Mouse (Mus musculus): ENCODE results near the gene Gpr141. TPM values are rescaled to one million over a fixed set of nuclear protein-coding genes. Genes with fewer than 3 reads are reported as not detected.
"Not testable (repeated sequence)": the region's sequence is repeated elsewhere in the genome, so short reads cannot be mapped to it uniquely, and the experiment has no call there.

The Gpr141 gene
- total and polyA plus RNA-seq, 2 experiments = 0.02 to 0.18 TPM

GRCm38 (mm10) chr13:19819243-19819642, 4.8 kb downstream of the Gpr141 start:
- H3K9ac ChIP-seq (ENCODE audit: low read depth, low read length) = no peak overlapping the region
- 55% methylated on average over 2 of the region's 2 CpGs for WGBS

GRCm38 (mm10) chr13:19794942-19795341, 29.1 kb downstream of the Gpr141 start:
- TF ChIP-seq CTCF (IDR thresholded peaks at IDR 0.05; ENCODE audit: low read depth, low read length) (no peak), POLR2A (IDR thresholded peaks at IDR 0.05; ENCODE audit: extremely low read depth, insufficient read depth, low read length) (no peak)
- 88% methylated on average over 3 of the region's 3 CpGs for WGBS

More at GRCm38 (mm10) chr13:19819243-19819642, 4.8 kb downstream of the Gpr141 start:
- Histone ChIP-seq H3K79me2 (ENCODE audit: control insufficient read depth, insufficient read depth, low read length) (no peaks in the 10 kb centered on the region), H3K4me3 (ENCODE audit: insufficient read depth, low read depth, low read length) (no peak overlapping the region), H3K4me1 (ENCODE audit: control insufficient read depth, insufficient read depth, low read length) (no peaks in the 10 kb centered on the region), H3K27me3 (ENCODE audit: control insufficient read depth, insufficient read depth, low read length) (no peaks in the 10 kb centered on the region), H3K36me3 (ENCODE audit: control insufficient read depth, insufficient read depth, low read length) (no peaks in the 10 kb centered on the region), H3K27ac (replicated peaks; ENCODE audit: insufficient read depth, low read depth, low read length) (no peak overlapping the region)
- TF ChIP-seq CTCF (IDR thresholded peaks at IDR 0.05; ENCODE audit: low read depth, low read length) (no peak), POLR2A (IDR thresholded peaks at IDR 0.05; ENCODE audit: extremely low read depth, insufficient read depth, low read length) (no peak)
- no peak for DNase-seq (ENCODE audit: extremely low read depth, low read depth, low spot score)

GRCm38 (mm10) chr13:19794486-19794885, 29.6 kb downstream of the Gpr141 start:
- Histone ChIP-seq H3K79me2 (ENCODE audit: control insufficient read depth, insufficient read depth, low read length) (no peaks in the 10 kb centered on the region), H3K4me1 (ENCODE audit: control insufficient read depth, insufficient read depth, low read length) (no peaks in the 10 kb centered on the region), H3K4me3 (ENCODE audit: insufficient read depth, low read depth, low read length) (no peak overlapping the region), H3K36me3 (ENCODE audit: control insufficient read depth, insufficient read depth, low read length) (no peaks in the 10 kb centered on the region), H3K9ac (ENCODE audit: low read depth, low read length) (no peak overlapping the region), H3K27ac (replicated peaks; ENCODE audit: insufficient read depth, low read depth, low read length) (no peak overlapping the region), H3K27me3 (ENCODE audit: control insufficient read depth, insufficient read depth, low read length) (no peaks in the 10 kb centered on the region)
- WGBS = 67% methylated on average over 6 of the region's 6 CpGs
- no peak for TF ChIP-seq CTCF (IDR thresholded peaks at IDR 0.05; ENCODE audit: low read depth, low read length)
- no peak for TF ChIP-seq POLR2A (IDR thresholded peaks at IDR 0.05; ENCODE audit: extremely low read depth, insufficient read depth, low read length)
- no peak for DNase-seq (ENCODE audit: extremely low read depth, low read depth, low spot score)

More at GRCm38 (mm10) chr13:19794942-19795341, 29.1 kb downstream of the Gpr141 start:
- H3K79me2 ChIP-seq (ENCODE audit: control insufficient read depth, insufficient read depth, low read length) = no peaks in the 10 kb centered on the region
- no peak for DNase-seq (ENCODE audit: extremely low read depth, low read depth, low spot score)
- H3K27me3 ChIP-seq (ENCODE audit: control insufficient read depth, insufficient read depth, low read length) = no peaks in the 10 kb centered on the region
- H3K4me3 ChIP-seq (ENCODE audit: insufficient read depth, low read depth, low read length) = no peak overlapping the region
- H3K4me1 ChIP-seq (ENCODE audit: control insufficient read depth, insufficient read depth, low read length) = no peaks in the 10 kb centered on the region
- H3K9ac ChIP-seq (ENCODE audit: low read depth, low read length) = no peak overlapping the region
- no peaks in the 10 kb centered on the region for H3K36me3 ChIP-seq (ENCODE audit: control insufficient read depth, insufficient read depth, low read length)
- no peak overlapping the region for H3K27ac ChIP-seq (replicated peaks; ENCODE audit: insufficient read depth, low read depth, low read length)

- TF ChIP-seq POLR2A (IDR thresholded peaks at IDR 0.05; ENCODE audit: extremely low read depth, insufficient read depth, low read length) (no peak), CTCF (IDR thresholded peaks at IDR 0.05; ENCODE audit: low read depth, low read length) (no peak)
- Histone ChIP-seq H3K9ac (ENCODE audit: low read depth, low read length) (no peak overlapping the region), H3K27ac (replicated peaks; ENCODE audit: insufficient read depth, low read depth, low read length) (no peak overlapping the region), H3K4me3 (ENCODE audit: insufficient read depth, low read depth, low read length) (no peak overlapping the region), H3K27me3 (ENCODE audit: control insufficient read depth, insufficient read depth, low read length) (no peaks in the 10 kb centered on the region), H3K4me1 (ENCODE audit: control insufficient read depth, insufficient read depth, low read length) (no peaks in the 10 kb centered on the region), H3K79me2 (ENCODE audit: control insufficient read depth, insufficient read depth, low read length) (no peaks in the 10 kb centered on the region), H3K36me3 (ENCODE audit: control insufficient read depth, insufficient read depth, low read length) (no peaks in the 10 kb centered on the region)
- 72% methylated on average over 4 of the region's 4 CpGs for WGBS
- DNase-seq (ENCODE audit: extremely low read depth, low read depth, low spot score) = no peak
Measured at GRCm38 (mm10) chr13:19793761-19794160, 30.3 kb downstream of the Gpr141 start.

GRCm38 (mm10) chr13:19787946-19788345, 36.1 kb downstream of the Gpr141 start:
- H3K27me3 ChIP-seq (ENCODE audit: control insufficient read depth, insufficient read depth, low read length); H3K36me3 ChIP-seq (ENCODE audit: control insufficient read depth, insufficient read depth, low read length); DNase-seq (ENCODE audit: extremely low read depth, low read depth, low spot score); H3K27ac ChIP-seq (replicated peaks; ENCODE audit: insufficient read depth, low read depth, low read length); H3K4me3 ChIP-seq (ENCODE audit: insufficient read depth, low read depth, low read length); H3K4me1 ChIP-seq (ENCODE audit: control insufficient read depth, insufficient read depth, low read length); H3K79me2 ChIP-seq (ENCODE audit: control insufficient read depth, insufficient read depth, low read length); H3K9ac ChIP-seq (ENCODE audit: low read depth, low read length): not testable (repeated sequence)
- WGBS = 54% methylated on average over 1 of the region's 1 CpGs

GRCm38 (mm10) chr13:19770163-19770562, 53.9 kb downstream of the Gpr141 start:
- DNase-seq (ENCODE audit: extremely low read depth, low read depth, low spot score) = peak; percentile 58
- no peaks in the 10 kb centered on the region for H3K79me2 ChIP-seq (ENCODE audit: control insufficient read depth, insufficient read depth, low read length)
- no peak overlapping the region for H3K4me3 ChIP-seq (ENCODE audit: insufficient read depth, low read depth, low read length)
- H3K4me1 ChIP-seq (ENCODE audit: control insufficient read depth, insufficient read depth, low read length) = no peaks in the 10 kb centered on the region
- H3K36me3 ChIP-seq (ENCODE audit: control insufficient read depth, insufficient read depth, low read length) = no peaks in the 10 kb centered on the region
- H3K27ac ChIP-seq (replicated peaks; ENCODE audit: insufficient read depth, low read depth, low read length) = no peak overlapping the region
- no peak overlapping the region for H3K9ac ChIP-seq (ENCODE audit: low read depth, low read length)
- 13% methylated on average over 1 of the region's 1 CpGs for WGBS
- H3K27me3 ChIP-seq (ENCODE audit: control insufficient read depth, insufficient read depth, low read length) = no peaks in the 10 kb centered on the region
- TF ChIP-seq POLR2A (IDR thresholded peaks at IDR 0.05; ENCODE audit: extremely low read depth, insufficient read depth, low read length) (no peak), CTCF (IDR thresholded peaks at IDR 0.05; ENCODE audit: low read depth, low read length) (peak; percentile 10)
